Mouse (Mus musculus) ES-Bruce4 (cell line): ENCODE measurements around the gene Mfsd11.

Source experiments
- CTCF ChIP-seq: IDR thresholded peaks from one replicate; pipeline ENCODE4 v1.8.1; 2011; ENCODE audit warnings: low read depth, low read length
- EP300 ChIP-seq: IDR thresholded peaks from 2 replicates; pipeline ENCODE4 v1.6.1; 2011; ENCODE audit warnings: low read depth, low read length; ENCODE audit not compliant: insufficient read depth
- POLR2A ChIP-seq: IDR thresholded peaks from one replicate; pipeline ENCODE4 v1.8.1; 2011; ENCODE audit warnings: low read length; ENCODE audit not compliant: insufficient read depth

DNA sequence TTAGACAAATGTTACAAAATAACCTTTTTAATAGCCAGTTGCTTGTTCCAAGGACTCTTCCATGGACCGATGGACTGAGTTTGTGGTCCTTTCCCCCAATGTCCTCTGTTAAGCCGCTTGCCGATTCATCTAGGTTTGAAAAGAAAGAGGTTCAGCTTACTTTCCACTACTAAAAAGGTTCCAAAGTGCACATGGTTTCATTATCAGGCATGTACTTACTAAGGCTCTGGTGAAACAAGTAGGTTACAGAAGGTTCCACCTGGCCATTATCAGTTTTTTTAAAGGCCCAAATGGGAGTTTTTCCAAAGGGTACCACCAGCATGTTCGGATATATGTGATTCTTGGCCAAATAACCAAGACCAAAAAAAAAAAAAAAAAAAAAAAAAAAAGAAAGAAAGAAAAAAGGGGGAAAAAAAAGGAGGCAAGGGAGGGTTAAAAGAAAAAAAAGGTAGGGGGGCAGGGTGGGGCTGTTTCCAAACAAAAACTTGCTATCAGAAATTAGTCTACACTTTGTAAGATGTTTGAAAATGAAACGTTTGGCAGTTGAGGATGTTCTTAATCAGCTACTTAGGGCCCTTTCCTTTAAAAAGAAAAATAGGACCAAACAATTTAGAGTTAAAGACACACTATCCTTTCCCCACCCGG lies 1.3 kb upstream of the Mfsd11 start:
- TF ChIP-seq CTCF (no peak), EP300 (no peak), POLR2A (no peak)
